Mouse (Mus musculus): ENCODE results near the gene Ahsg.

DNA sequence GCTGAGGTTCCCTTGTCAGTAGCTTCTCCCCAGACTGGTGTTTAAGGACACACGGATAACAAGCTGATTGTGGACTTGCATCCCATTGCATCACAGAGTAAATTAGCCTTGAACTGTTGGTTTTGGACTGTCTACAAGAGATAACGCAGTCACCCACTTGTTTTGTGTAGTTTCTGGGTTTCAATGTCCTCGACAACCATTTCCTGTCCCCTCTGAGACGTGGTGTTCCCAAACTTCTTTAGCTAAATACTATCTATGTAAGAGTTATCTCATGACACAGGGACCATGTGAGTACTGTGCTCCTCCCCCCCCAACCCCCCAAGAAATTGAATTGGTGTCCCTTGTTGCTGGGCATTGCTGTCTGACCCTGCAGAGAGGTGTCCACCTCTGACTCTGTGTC, 9.6 kb upstream of the Ahsg start:
- TF ChIP-seq CTCF (IDR thresholded peaks at IDR 0.05; ENCODE audit: low read depth) (no peak), EP300 (IDR thresholded peaks at IDR 0.05; ENCODE audit: low read depth) (no peak)
